ENCODE assay signal across 23 mouse cellular contexts in genomic region chr14:10712916-10713315, GRCm38 (mm10).
DNase-seq lines count a peak whose midpoint lies in the region; ATAC-seq and TF ChIP-seq lines count a peak whose summit lies in the region.
"Had no signal": no experiment of that assay in that cellular context is flagged by ENCODE, and none has a peak within 500 bp of the region (broad histone marks: within the 10 kb centered on the region; RNA-seq: fewer than 3 reads in every experiment).

No protein-coding gene starts in this region.

- DNase-seq in forebrain, postnatal 0 days, result no peak
- no peak for DNase-seq in forebrain, embryonic 10.5 days (ENCODE audit: extremely low spot score, low spot score)
- DNase-seq in stomach, postnatal 0 days (ENCODE audit: low spot score), result no peak
- peak; percentile 4 for DNase-seq in ZHBTc4 (ENCODE audit: low read depth, low spot score)
- DNase-seq in lung, adult 2 months, result no peak
- no peak for DNase-seq in liver, embryonic 11.5 days (ENCODE audit: low spot score)
- DNase-seq: adrenal gland, adult 8-10 months; cerebellum, adult 8-10 months; gastrocnemius, postnatal 10 days; heart, adult 11 months; kidney, postnatal 25 days; liver had no signal

- H3K4me2 ChIP-seq in forebrain, postnatal 0 days (ENCODE audit: low read depth), result no peak overlapping the region
- H3K4me2 ChIP-seq in stomach, embryonic 15.5 days, result no peak overlapping the region
- H3K4me2 ChIP-seq in stomach, postnatal 0 days (replicated peaks; ENCODE audit: low read depth), result no peak overlapping the region
- no peak overlapping the region for H3K4me2 ChIP-seq in liver, embryonic 11.5 days
- H3K4me2 ChIP-seq: forebrain, embryonic 15.5 days; heart, embryonic 11.5 days; intestine, embryonic 15.5 days; midbrain, embryonic 15.5 days; neural tube, embryonic 13.5 days had no signal

- 38% methylated on average over 3 of the region's 3 CpGs for WGBS in forebrain, postnatal 0 days
- WGBS in forebrain, embryonic 10.5 days, result 83% methylated on average over 3 of the region's 3 CpGs
- 49% methylated on average over 3 of the region's 3 CpGs for WGBS in stomach, embryonic 15.5 days
- whole genome bisulfite sequencing in stomach, postnatal 0 days, result 35% methylated on average over 3 of the region's 3 CpGs
- WGBS in lung, adult 2 months, result 51% methylated on average over 3 of the region's 3 CpGs
- WGBS in liver, embryonic 11.5 days, result 79% methylated on average over 3 of the region's 3 CpGs

- no peak for TF ChIP-seq CTCF in forebrain, postnatal 0 days (IDR thresholded peaks at IDR 0.05; ENCODE audit: low read depth)
- no peak for TF ChIP-seq CTCF in stomach, postnatal 0 days (IDR thresholded peaks at IDR 0.05; ENCODE audit: low read depth)
- no peak for TF ChIP-seq CTCF in lung, adult 2 months (IDR thresholded peaks at IDR 0.05; ENCODE audit: insufficient read depth, low read length)

- TF ChIP-seq EP300 in stomach, postnatal 0 days (optimal IDR thresholded peaks at IDR 0.05), result no peak

- no peaks in the 10 kb centered on the region for H3K9me3 ChIP-seq in forebrain, postnatal 0 days (ENCODE audit: low read length)
- H3K9me3 ChIP-seq in forebrain, embryonic 10.5 days, result no peaks in the 10 kb centered on the region
- no peaks in the 10 kb centered on the region for H3K9me3 ChIP-seq in stomach, embryonic 15.5 days
- H3K9me3 ChIP-seq in stomach, postnatal 0 days (ENCODE audit: control insufficient read depth, low read length), result no peaks in the 10 kb centered on the region
- no peaks in the 10 kb centered on the region for H3K9me3 ChIP-seq in liver, embryonic 11.5 days (ENCODE audit: control insufficient read depth, low read length)
- H3K9me3 ChIP-seq: forebrain, embryonic 15.5 days; intestine, embryonic 15.5 days; limb, embryonic 10.5 days; midbrain, embryonic 15.5 days; neural tube, embryonic 13.5 days had no signal

- no peak overlapping the region for H3K9ac ChIP-seq in forebrain, postnatal 0 days
- no peak overlapping the region for H3K9ac ChIP-seq in stomach, embryonic 15.5 days
- H3K9ac ChIP-seq in stomach, postnatal 0 days (ENCODE audit: low read length), result no peak overlapping the region
- no peak overlapping the region for H3K9ac ChIP-seq in liver, embryonic 11.5 days (ENCODE audit: low read depth, low read length)
- H3K9ac ChIP-seq: forebrain, embryonic 15.5 days; intestine, embryonic 15.5 days; midbrain, embryonic 15.5 days; neural tube, embryonic 13.5 days had no signal

- 0 out of 2 replicates have a peak overlapping the region, but pooled peaks have one; percentile 9 for H3K27ac ChIP-seq in forebrain, postnatal 0 days (ENCODE audit: low read depth, low read length)
- no peak overlapping the region for H3K27ac ChIP-seq in forebrain, embryonic 10.5 days
- no peak overlapping the region for H3K27ac ChIP-seq in stomach, embryonic 15.5 days
- H3K27ac ChIP-seq in stomach, postnatal 0 days (replicated peaks), result no peak overlapping the region
- no peak overlapping the region for H3K27ac ChIP-seq in liver, embryonic 11.5 days (ENCODE audit: low read depth, low read length)
- H3K27ac ChIP-seq: forebrain, embryonic 15.5 days; intestine, embryonic 15.5 days; left cerebral cortex, adult 2 months; limb, embryonic 10.5 days; macrophage; midbrain, embryonic 15.5 days; neural tube, embryonic 13.5 days had no signal

- H3K4me1 ChIP-seq in forebrain, postnatal 0 days (ENCODE audit: insufficient read depth), result no peaks in the 10 kb centered on the region
- peaks cover 21% of the 10 kb centered on the region for H3K4me1 ChIP-seq in forebrain, embryonic 10.5 days
- H3K4me1 ChIP-seq in stomach, embryonic 15.5 days, result no peaks in the 10 kb centered on the region
- H3K4me1 ChIP-seq in stomach, postnatal 0 days (replicated peaks; ENCODE audit: control insufficient read depth, insufficient read depth), result no peaks in the 10 kb centered on the region
- no peaks in the 10 kb centered on the region for H3K4me1 ChIP-seq in lung, adult 2 months (ENCODE audit: control insufficient read depth, insufficient read depth, low read length)
- no peaks in the 10 kb centered on the region for H3K4me1 ChIP-seq in liver, embryonic 11.5 days (replicated peaks; ENCODE audit: control insufficient read depth, insufficient read depth, low read length)
- H3K4me1 ChIP-seq: intestine, embryonic 15.5 days; limb, embryonic 10.5 days; midbrain, embryonic 15.5 days; neural tube, embryonic 13.5 days had no signal

- H3K36me3 ChIP-seq in forebrain, postnatal 0 days (ENCODE audit: insufficient read depth), result no peaks in the 10 kb centered on the region
- no peaks in the 10 kb centered on the region for H3K36me3 ChIP-seq in forebrain, embryonic 10.5 days (replicated peaks)
- no peaks in the 10 kb centered on the region for H3K36me3 ChIP-seq in stomach, embryonic 15.5 days
- H3K36me3 ChIP-seq in stomach, postnatal 0 days (ENCODE audit: control insufficient read depth, insufficient read depth, low read length), result no peaks in the 10 kb centered on the region
- H3K36me3 ChIP-seq in liver, embryonic 11.5 days (ENCODE audit: control insufficient read depth, insufficient read depth, low read length), result no peaks in the 10 kb centered on the region
- H3K36me3 ChIP-seq: forebrain, embryonic 15.5 days; intestine, embryonic 15.5 days; limb, embryonic 10.5 days; midbrain, embryonic 15.5 days; neural tube, embryonic 13.5 days had no signal

- no peak for TF ChIP-seq POLR2A in lung, adult 2 months (IDR thresholded peaks at IDR 0.05; ENCODE audit: borderline replicate concordance, extremely low read depth, low read depth, low read length)

- H3K4me3 ChIP-seq in forebrain, postnatal 0 days (ENCODE audit: low read depth, low read length), result no peak overlapping the region
- H3K4me3 ChIP-seq in forebrain, embryonic 10.5 days, result no peak overlapping the region
- no peak overlapping the region for H3K4me3 ChIP-seq in stomach, embryonic 15.5 days (replicated peaks)
- no peak overlapping the region for H3K4me3 ChIP-seq in stomach, postnatal 0 days (ENCODE audit: low read depth, low read length)
- no peak overlapping the region for H3K4me3 ChIP-seq in lung, adult 2 months (replicated peaks; ENCODE audit: extremely low read depth, low read depth, low read length)
- no peak overlapping the region for H3K4me3 ChIP-seq in liver, embryonic 11.5 days (ENCODE audit: low read depth, low read length)
- H3K4me3 ChIP-seq: forebrain, embryonic 15.5 days; intestine, embryonic 15.5 days; left cerebral cortex, adult 2 months; limb, embryonic 10.5 days; midbrain, embryonic 15.5 days; myocyte; neural tube, embryonic 13.5 days had no signal

- no peaks in the 10 kb centered on the region for H3K27me3 ChIP-seq in forebrain, postnatal 0 days (ENCODE audit: insufficient read depth, low read length)
- no peaks in the 10 kb centered on the region for H3K27me3 ChIP-seq in forebrain, embryonic 10.5 days (ENCODE audit: poor library complexity, severe bottlenecking)
- no peaks in the 10 kb centered on the region for H3K27me3 ChIP-seq in stomach, embryonic 15.5 days (replicated peaks)
- H3K27me3 ChIP-seq in stomach, postnatal 0 days (ENCODE audit: control insufficient read depth, insufficient read depth, low read length), result no peaks in the 10 kb centered on the region
- no peaks in the 10 kb centered on the region for H3K27me3 ChIP-seq in liver, embryonic 11.5 days (replicated peaks; ENCODE audit: control insufficient read depth, insufficient read depth, low read length)
- H3K27me3 ChIP-seq: forebrain, embryonic 15.5 days; intestine, embryonic 15.5 days; midbrain, embryonic 15.5 days; neural tube, embryonic 13.5 days had no signal

- no peak for ATAC-seq in forebrain, postnatal 0 days
- 0 out of 2 replicates have a peak, but pooled peaks have one; percentile 43 for ATAC-seq in stomach, embryonic 15.5 days (ENCODE audit: insufficient read depth, low FRiP score, low read depth)
- no peak for ATAC-seq in stomach, postnatal 0 days (ENCODE audit: low FRiP score, low TSS enrichment)
- no peak for ATAC-seq in liver, embryonic 11.5 days (replicated peaks; ENCODE audit: low FRiP score)
- ATAC-seq: intestine, embryonic 15.5 days; lung, postnatal 0 days had no signal
